Mouse (Mus musculus) heart, adult 2 months (tissue): Measurements from ENCODE around the gene Gsc2. TPM values are rescaled to one million over a fixed set of nuclear protein-coding genes. Genes with fewer than 3 reads are reported as not detected.

ENCODE experiments used
- DNase-seq, 2 experiments: peaks; one replicate each; pipeline ENCODE4 v3.0.0; 2021
- H3K27ac ChIP-seq: fragments of 200-600 bp; 2 replicates; pipeline ENCODE4 v1.8.1; 2022
- H3K27me3 ChIP-seq: fragments of 200-500 bp; 2 replicates; pipeline ENCODE4 v1.6.1; 2012; ENCODE audit warnings: mild to moderate bottlenecking, low read length, inconsistent platforms, mixed read lengths; ENCODE audit not compliant: control insufficient read depth, insufficient read depth
- H3K36me3 ChIP-seq: fragments of 200-500 bp; 2 replicates; pipeline ENCODE4 v1.6.1; 2012; ENCODE audit warnings: low read length, inconsistent platforms; ENCODE audit not compliant: control insufficient read depth, insufficient read depth
- H3K4me1 ChIP-seq: fragments of 200-500 bp; 2 replicates; pipeline ENCODE4 v1.6.1; 2011; ENCODE audit warnings: low read length; ENCODE audit not compliant: control insufficient read depth, insufficient read depth
- H3K4me3 ChIP-seq: fragments of 200-600 bp; 2 replicates; pipeline ENCODE4 v1.8.1; 2022
- H3K79me2 ChIP-seq: fragments of 200-500 bp; replicated peaks from 2 replicates; pipeline ENCODE4 v1.6.1; 2012; ENCODE audit warnings: mild to moderate bottlenecking, inconsistent platforms, low read length, moderate library complexity, mixed read lengths; ENCODE audit not compliant: control insufficient read depth, insufficient read depth
- H3K9ac ChIP-seq: fragments of 200-500 bp; 2 replicates; pipeline ENCODE4 v1.6.1; 2012; ENCODE audit warnings: low read depth, mild to moderate bottlenecking, control low read depth, inconsistent platforms, low read length, mixed read lengths
- CTCF ChIP-seq: fragments of 200-600 bp; IDR thresholded peaks from 2 replicates; pipeline ENCODE4 v1.8.1; 2022; ENCODE audit warnings: antibody characterized with exemption, mild to moderate bottlenecking, moderate library complexity
- EP300 ChIP-seq: fragments of 200-500 bp; IDR thresholded peaks from 2 replicates; pipeline ENCODE4 v1.6.1; 2011; ENCODE audit warnings: low read depth, low read length, control low read depth; ENCODE audit not compliant: insufficient read depth
- POLR2A ChIP-seq: fragments of 200-500 bp; IDR thresholded peaks from 2 replicates; pipeline ENCODE4 v1.6.1; 2011; ENCODE audit warnings: mild to moderate bottlenecking, low read depth, low read length, control low read depth; ENCODE audit not compliant: insufficient read depth
- WGBS: fragments of 180-500 bp; shearing (Covaris S2); methylation state at CpG from one replicate; pipeline ENCODE4 v1.1.7; 2018; 5-methylcytosine and 5-hydroxymethylcytosine counted together
- intact Hi-C: fragments of 180-260 bp; cut with DNase I; formaldehyde crosslinking; loops from one replicate; pipeline ENCODE4 v1.15.1; 2025
- polyA plus RNA-seq: library from polyadenylated mRNA; depleted of rRNA; stranded (reverse); fragments of >200 nt; gene quantifications from 2 replicates; pipeline ENCODE4 v1.2.3, GENCODE M21; 2012
- total RNA-seq, 2 experiments: library from RNA; stranded (reverse); gene quantifications; 2 replicates each; pipeline ENCODE4 v1.2.3; 2021

Gene Gsc2
- total and polyA plus RNA-seq, 3 experiments, result not detected

DNA sequence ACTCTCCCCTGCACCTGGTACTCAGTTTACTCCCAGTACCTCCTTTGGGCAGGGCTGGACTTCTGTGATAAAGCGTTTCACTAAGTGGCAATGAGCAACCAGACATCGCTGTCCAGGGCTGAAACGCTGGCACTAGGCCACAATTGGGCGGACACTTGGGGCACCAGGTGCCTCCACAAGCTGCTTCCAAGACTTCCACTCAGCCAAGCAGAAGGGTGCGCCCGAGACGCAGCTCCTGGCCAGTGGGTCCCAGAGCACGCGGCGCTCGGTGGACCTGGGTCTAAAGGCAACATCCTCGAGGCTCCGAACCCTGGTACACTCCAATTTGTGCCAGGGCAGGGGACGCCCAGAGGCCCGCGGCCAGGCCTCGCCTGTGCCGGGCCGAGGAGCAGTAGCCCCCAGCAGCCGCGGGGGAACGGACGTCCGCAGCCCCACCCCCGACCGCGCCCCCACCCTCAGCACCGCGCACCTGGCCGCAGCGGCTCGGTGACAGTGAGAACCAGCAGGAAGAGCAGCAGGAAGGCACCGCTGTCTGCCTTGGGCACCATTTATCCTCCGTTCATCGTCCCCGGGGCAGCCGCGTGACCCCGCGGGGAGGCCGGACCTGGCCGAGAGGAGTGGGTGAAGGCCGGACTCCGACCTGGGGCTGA lies 23.8 kb downstream of the Gsc2 start:
- TF ChIP-seq POLR2A (no peak), EP300 (no peak), CTCF (no peak)
- intact Hi-C loops, result no loop called here
- peaks cover 8% of the 10 kb centered on the region for H3K4me1 ChIP-seq
- under 1% methylated on average over 43 of the region's 44 CpGs for WGBS
- H3K36me3 ChIP-seq, result peaks cover 3% of the 10 kb centered on the region; the same call in 1 of the 2 replicates
- peak overlapping the region; percentile 98 for H3K27ac ChIP-seq
- peak overlapping the region; percentile 87 for H3K9ac ChIP-seq
- H3K4me3 ChIP-seq, result peak overlapping the region; percentile 76
- H3K27me3 ChIP-seq, result no peaks in the 10 kb centered on the region
- H3K79me2 ChIP-seq, result peaks cover 8% of the 10 kb centered on the region; the same call in 1 of the 2 replicates
- peak; percentile 72 to 78 for DNase-seq

DNA sequence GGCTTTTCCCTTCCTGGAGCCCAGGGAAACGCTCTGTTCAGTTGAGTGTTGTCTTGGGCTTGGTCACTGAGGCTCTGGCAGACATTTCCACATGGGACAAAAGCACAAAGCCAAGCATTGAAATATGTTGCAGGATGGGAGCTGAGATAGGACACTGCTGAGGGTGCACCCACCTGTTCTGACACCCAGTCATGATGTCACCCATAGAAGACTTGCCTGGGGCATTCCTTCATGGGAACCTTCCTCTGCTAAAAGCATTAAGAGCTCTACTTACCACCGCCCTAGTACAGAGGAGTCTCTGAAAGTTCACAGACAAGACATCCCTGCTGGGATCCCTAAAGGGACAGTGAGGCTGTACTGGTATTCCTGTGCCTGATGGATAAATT lies 24.5 kb downstream of the Gsc2 start:
- peaks cover 10% of the 10 kb centered on the region for H3K4me1 ChIP-seq
- DNase-seq, result no peak
- peak overlapping the region; percentile 76 for H3K4me3 ChIP-seq
- WGBS, result 31% methylated on average over 2 of the region's 2 CpGs
- H3K9ac ChIP-seq, result peak overlapping the region; percentile 19; the same call in 1 of the 2 replicates
- H3K79me2 ChIP-seq, result peaks cover 13% of the 10 kb centered on the region
- intact Hi-C loops, result no loop called here
- H3K27me3 ChIP-seq, result no peaks in the 10 kb centered on the region
- no peak overlapping the region for H3K27ac ChIP-seq
- TF ChIP-seq CTCF (no peak), POLR2A (no peak), EP300 (no peak)
- peaks cover 3% of the 10 kb centered on the region; the same call in 1 of the 2 replicates for H3K36me3 ChIP-seq

DNA sequence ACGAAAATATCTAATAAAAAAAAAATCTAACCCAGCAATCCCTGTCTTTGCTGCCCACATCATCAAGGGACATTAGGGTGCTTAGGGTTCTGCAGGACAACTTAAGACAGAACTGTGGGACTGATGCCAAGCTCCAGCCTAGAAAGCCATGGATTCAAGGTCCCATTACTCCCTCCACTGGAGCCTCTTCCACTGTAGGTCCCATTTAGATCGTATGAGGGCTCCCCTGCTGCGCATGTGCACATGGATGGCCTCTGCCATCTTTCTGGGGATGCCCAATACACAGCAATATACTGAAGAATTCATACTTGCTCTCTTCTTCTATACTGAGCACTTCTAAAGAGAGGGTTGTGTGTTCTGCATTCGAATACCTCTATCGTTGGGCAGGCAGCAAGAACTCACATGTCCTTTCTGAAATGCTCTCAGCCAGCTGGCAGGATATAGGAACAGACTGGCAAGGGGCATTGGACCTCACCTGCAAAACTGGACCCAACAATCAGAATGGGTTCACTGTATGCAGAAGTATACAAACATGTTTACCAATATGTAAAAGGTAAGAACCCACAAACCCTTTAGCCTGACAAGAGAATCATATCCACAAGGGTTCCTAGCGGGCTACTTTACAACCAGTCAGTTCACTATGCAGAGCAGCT lies 25.0 kb downstream of the Gsc2 start:
- no peak for TF ChIP-seq CTCF
- no peak for TF ChIP-seq EP300
- Histone ChIP-seq H3K27ac (no peak overlapping the region), H3K36me3 (peaks cover 3% of the 10 kb centered on the region; the same call in 1 of the 2 replicates), H3K79me2 (peaks cover 13% of the 10 kb centered on the region), H3K4me1 (peaks cover 10% of the 10 kb centered on the region), H3K27me3 (no peaks in the 10 kb centered on the region), H3K4me3 (no peak overlapping the region), H3K9ac (no peak overlapping the region)
- DNase-seq, result no peak
- 81% methylated on average over 6 of the region's 6 CpGs for WGBS
- intact Hi-C loops, result no loop called here

GRCm38 (mm10) chr16:17884116-17884515 lies 30.7 kb downstream of the Gsc2 start:
- WGBS, result 67% methylated on average over 6 of the region's 6 CpGs
- Histone ChIP-seq H3K4me1 (peaks cover 16% of the 10 kb centered on the region), H3K36me3 (peaks cover 3% of the 10 kb centered on the region), H3K27me3 (no peaks in the 10 kb centered on the region), H3K27ac (no peak overlapping the region), H3K4me3 (no peak overlapping the region), H3K9ac (no peak overlapping the region), H3K79me2 (peaks cover 29% of the 10 kb centered on the region)
- intact Hi-C loops, result no loop called here
- TF ChIP-seq POLR2A, result no peak
- no peak for TF ChIP-seq CTCF
- TF ChIP-seq EP300, result no peak
- DNase-seq, result no peak

GRCm38 (mm10) chr16:17882196-17882595 lies 32.7 kb downstream of the Gsc2 start:
- DNase-seq, result no peak

GRCm38 (mm10) chr16:17879571-17879970 lies 35.3 kb downstream of the Gsc2 start:
- no peak for DNase-seq
- no peak overlapping the region for H3K27ac ChIP-seq
- peaks cover 27% of the 10 kb centered on the region for H3K79me2 ChIP-seq
- H3K4me1 ChIP-seq, result peaks cover 16% of the 10 kb centered on the region
- H3K36me3 ChIP-seq, result peaks cover 5% of the 10 kb centered on the region
- H3K4me3 ChIP-seq, result no peak overlapping the region
- TF ChIP-seq POLR2A (no peak), CTCF (no peak), EP300 (no peak)
- no peaks in the 10 kb centered on the region for H3K27me3 ChIP-seq
- WGBS, result 83% methylated on average over 4 of the region's 4 CpGs
- no peak overlapping the region for H3K9ac ChIP-seq
- intact Hi-C loops, result no loop called here

More at GRCm38 (mm10) chr16:17882196-17882595, 32.7 kb downstream of the Gsc2 start:
- peaks cover 5% of the 10 kb centered on the region for H3K36me3 ChIP-seq
- no peak overlapping the region for H3K9ac ChIP-seq
- no peaks in the 10 kb centered on the region for H3K27me3 ChIP-seq
- no peak overlapping the region for H3K27ac ChIP-seq
- H3K4me1 ChIP-seq, result peaks cover 16% of the 10 kb centered on the region
- intact Hi-C loops, result no loop called here
- TF ChIP-seq CTCF (no peak), POLR2A (no peak), EP300 (no peak)
- H3K4me3 ChIP-seq, result no peak overlapping the region
- peaks cover 33% of the 10 kb centered on the region for H3K79me2 ChIP-seq
